Mouse (Mus musculus): ENCODE data around the gene Ren1.

The Ren1 gene

GRCm38 (mm10) chr1:133350210-133350609, at the start of gene Ren1:
Ren1 (plus strand) TSS chr1:133350510.
- DNase-seq (ENCODE audit: extremely low spot score, low read depth, low spot score): no peak

- DNase-seq (ENCODE audit: extremely low spot score, low read depth, low spot score): no peak
Measured at GRCm38 (mm10) chr1:133302540-133302939, 47.8 kb upstream of the Ren1 start.

- peak; percentile 47 for DNase-seq (ENCODE audit: extremely low spot score, low read depth, low spot score)
Measured at GRCm38 (mm10) chr1:133306842-133307241, 43.5 kb upstream of the Ren1 start.

GRCm38 (mm10) chr1:133307318-133307717, 43.0 kb upstream of the Ren1 start:
- DNase-seq (ENCODE audit: extremely low spot score, low read depth, low spot score): peak; percentile 37

- DNase-seq (ENCODE audit: extremely low spot score, low read depth, low spot score): no peak
Measured at GRCm38 (mm10) chr1:133309652-133310267, 40.5 kb upstream of the Ren1 start, which contains the start of gene Golt1a. Golt1a (plus strand) TSS chr1:133309800.

- DNase-seq (ENCODE audit: extremely low spot score, low read depth, low spot score): no peak
Measured at GRCm38 (mm10) chr1:133311240-133311639, 39.1 kb upstream of the Ren1 start.

- DNase-seq (ENCODE audit: extremely low spot score, low read depth, low spot score): no peak
Measured at GRCm38 (mm10) chr1:133311946-133312345, 38.4 kb upstream of the Ren1 start.

- DNase-seq (ENCODE audit: extremely low spot score, low read depth, low spot score): no peak
Measured at GRCm38 (mm10) chr1:133314364-133314763, 35.9 kb upstream of the Ren1 start.

GRCm38 (mm10) chr1:133315775-133316174, 34.5 kb upstream of the Ren1 start:
- no peak for DNase-seq (ENCODE audit: extremely low spot score, low read depth, low spot score)

GRCm38 (mm10) chr1:133316577-133316976, 33.7 kb upstream of the Ren1 start:
- DNase-seq (ENCODE audit: extremely low spot score, low read depth, low spot score): no peak

- no peak for DNase-seq (ENCODE audit: extremely low spot score, low read depth, low spot score)
Measured at GRCm38 (mm10) chr1:133317149-133317548, 33.2 kb upstream of the Ren1 start.

- DNase-seq (ENCODE audit: extremely low spot score, low read depth, low spot score): no peak
Measured at GRCm38 (mm10) chr1:133321267-133321925, 28.9 kb upstream of the Ren1 start, which contains the start of gene Kiss1. Kiss1 (plus strand) TSS chr1:133321875.

- no peak for DNase-seq (ENCODE audit: extremely low spot score, low read depth, low spot score)
Measured at GRCm38 (mm10) chr1:133323333-133323732, 27.0 kb upstream of the Ren1 start.

GRCm38 (mm10) chr1:133325951-133326350, 24.4 kb upstream of the Ren1 start:
- DNase-seq (ENCODE audit: extremely low spot score, low read depth, low spot score): no peak

- no peak for DNase-seq (ENCODE audit: extremely low spot score, low read depth, low spot score)
Measured at GRCm38 (mm10) chr1:133327094-133327493, 23.2 kb upstream of the Ren1 start.

GRCm38 (mm10) chr1:133328299-133328795, 22.0 kb upstream of the Ren1 start:
- no peak for DNase-seq (ENCODE audit: extremely low spot score, low read depth, low spot score)

GRCm38 (mm10) chr1:133328896-133329637, 21.2 kb upstream of the Ren1 start:
- no peak for DNase-seq (ENCODE audit: extremely low spot score, low read depth, low spot score)

GRCm38 (mm10) chr1:133329638-133329964, 20.7 kb upstream of the Ren1 start:
- no peak for DNase-seq (ENCODE audit: extremely low spot score, low read depth, low spot score)

- no peak for DNase-seq (ENCODE audit: extremely low spot score, low read depth, low spot score)
Measured at GRCm38 (mm10) chr1:133331142-133331541, 19.2 kb upstream of the Ren1 start.

- no peak for DNase-seq (ENCODE audit: extremely low spot score, low read depth, low spot score)
Measured at GRCm38 (mm10) chr1:133332656-133333430, 17.5 kb upstream of the Ren1 start.

- DNase-seq (ENCODE audit: extremely low spot score, low read depth, low spot score): no peak
Measured at GRCm38 (mm10) chr1:133333937-133334336, 16.4 kb upstream of the Ren1 start.

Data from hindlimb bud, embryonic 11.5 days (tissue).